Mouse (Mus musculus): Measurements from ENCODE around the gene Ccdc153. TPM values are rescaled to one million over a fixed set of nuclear protein-coding genes. Genes with fewer than 3 reads are reported as not detected.

Ccdc153 gene
- polyA plus RNA-seq, 1 experiment from 2014 or later, result not detected

- Histone ChIP-seq H3K9ac (0 out of 2 replicates have a peak overlapping the region, but pooled peaks have one; percentile 78), H3K4me1 (0 out of 2 replicates have a peak, but pooled peaks cover 12% of the 10 kb centered on the region), H3K9me3 (no peaks in the 10 kb centered on the region), H3K36me3 (no peaks in the 10 kb centered on the region), H3K4me2 (replicated peaks) (0 out of 2 replicates have a peak overlapping the region, but pooled peaks have one; percentile 79), H3K27me3 (0 out of 2 replicates have a peak, but pooled peaks cover 2% of the 10 kb centered on the region), H3K4me3 (no peak overlapping the region), H3K27ac (no peak overlapping the region)
- WGBS, result 68% methylated on average over 8 of the region's 8 CpGs
- ATAC-seq (ENCODE audit: insufficient number of reproducible peaks, insufficient read depth, low FRiP score, low TSS enrichment), result no peak
Observed at GRCm38 (mm10) chr9:44266478-44267226, 26.2 kb downstream of the Ccdc153 start.

GRCm38 (mm10) chr9:44267319-44268026 is 27.0 kb downstream of the Ccdc153 start:
- Histone ChIP-seq H3K4me3 (peak overlapping the region; percentile 50), H3K27me3 (0 out of 2 replicates have a peak, but pooled peaks cover 2% of the 10 kb centered on the region), H3K27ac (peak overlapping the region; percentile 56), H3K4me1 (0 out of 2 replicates have a peak, but pooled peaks cover 12% of the 10 kb centered on the region), H3K36me3 (no peaks in the 10 kb centered on the region), H3K9ac (peak overlapping the region; percentile 78), H3K4me2 (replicated peaks) (peak overlapping the region; percentile 79), H3K9me3 (no peaks in the 10 kb centered on the region)
- no peak for ATAC-seq (ENCODE audit: insufficient number of reproducible peaks, insufficient read depth, low FRiP score, low TSS enrichment)
- WGBS, result 9% methylated on average over 23 of the region's 23 CpGs

DNA sequence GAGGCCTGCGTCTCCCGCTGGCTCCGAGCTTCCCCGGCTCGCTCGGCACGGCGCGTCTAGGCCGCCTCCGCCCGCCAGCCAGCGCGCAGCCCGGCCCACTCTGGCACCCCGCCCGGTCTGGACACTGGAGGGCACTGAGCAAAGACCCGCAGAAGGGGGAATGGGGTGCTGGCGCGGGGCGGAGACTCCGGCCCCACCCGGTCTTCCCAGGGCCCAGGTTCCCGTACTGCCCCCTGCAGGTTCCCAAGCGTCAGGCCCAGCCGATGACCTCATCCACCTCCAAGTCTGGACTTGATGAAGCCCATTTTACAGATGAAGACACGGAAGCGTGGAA is 27.5 kb downstream of the Ccdc153 start:
- ATAC-seq (ENCODE audit: insufficient number of reproducible peaks, insufficient read depth, low FRiP score, low TSS enrichment), result peak; percentile 79
- 4% methylated on average over 28 of the region's 28 CpGs for WGBS
- peak overlapping the region; percentile 78 for H3K9ac ChIP-seq
- H3K4me3 ChIP-seq, result peak overlapping the region; percentile 50
- 0 out of 2 replicates have a peak, but pooled peaks cover 12% of the 10 kb centered on the region for H3K4me1 ChIP-seq
- H3K4me2 ChIP-seq (replicated peaks), result peak overlapping the region; percentile 79
- no peaks in the 10 kb centered on the region for H3K36me3 ChIP-seq
- peak overlapping the region; percentile 56; the same call in 1 of the 2 replicates for H3K27ac ChIP-seq
- H3K9me3 ChIP-seq, result no peaks in the 10 kb centered on the region
- H3K27me3 ChIP-seq, result 0 out of 2 replicates have a peak, but pooled peaks cover 2% of the 10 kb centered on the region

GRCm38 (mm10) chr9:44268432-44268831 is 28.0 kb downstream of the Ccdc153 start, which contains the start of gene Nlrx1:
Gene Nlrx1 (minus strand): TSS chr9:44268599.
- Histone ChIP-seq H3K9ac (peak within 1 kb of the TSS; percentile 78), H3K27ac (peak within 1 kb of the TSS; percentile 56)

GRCm38 (mm10) chr9:44269077-44269476 is 28.6 kb downstream of the Ccdc153 start:
- no peak overlapping the region for H3K27ac ChIP-seq

More at GRCm38 (mm10) chr9:44268432-44268831, 28.0 kb downstream of the Ccdc153 start, which contains the start of gene Nlrx1:
- Histone ChIP-seq H3K4me3 (peak within 1 kb of the TSS; percentile 50), H3K27me3 (0 out of 2 replicates have a peak, but pooled peaks cover 2% of the 10 kb centered on the region), H3K4me2 (replicated peaks) (peak within 1 kb of the TSS; percentile 79), H3K4me1 (0 out of 2 replicates have a peak, but pooled peaks cover 12% of the 10 kb centered on the region), H3K36me3 (no peaks in the 10 kb centered on the region), H3K9me3 (no peaks in the 10 kb centered on the region)
- 84% methylated on average over 6 of the region's 6 CpGs for WGBS
- ATAC-seq (ENCODE audit: insufficient number of reproducible peaks, insufficient read depth, low FRiP score, low TSS enrichment), result no peak

GRCm38 (mm10) chr9:44269973-44270372 is 29.5 kb downstream of the Ccdc153 start:
- Histone ChIP-seq H3K9ac (no peak overlapping the region), H3K27me3 (0 out of 2 replicates have a peak, but pooled peaks cover 2% of the 10 kb centered on the region), H3K36me3 (no peaks in the 10 kb centered on the region), H3K9me3 (no peaks in the 10 kb centered on the region), H3K27ac (no peak overlapping the region), H3K4me3 (no peak overlapping the region), H3K4me2 (replicated peaks) (no peak overlapping the region), H3K4me1 (0 out of 2 replicates have a peak, but pooled peaks cover 12% of the 10 kb centered on the region)
- WGBS, result 89% methylated on average over 4 of the region's 4 CpGs
- ATAC-seq (ENCODE audit: insufficient number of reproducible peaks, insufficient read depth, low FRiP score, low TSS enrichment), result no peak

More at GRCm38 (mm10) chr9:44269077-44269476, 28.6 kb downstream of the Ccdc153 start:
- 81% methylated on average over 3 of the region's 3 CpGs for WGBS
- no peak overlapping the region for H3K4me3 ChIP-seq
- no peak overlapping the region for H3K9ac ChIP-seq
- no peak for ATAC-seq (ENCODE audit: insufficient number of reproducible peaks, insufficient read depth, low FRiP score, low TSS enrichment)
- no peaks in the 10 kb centered on the region for H3K9me3 ChIP-seq
- 0 out of 2 replicates have a peak, but pooled peaks cover 12% of the 10 kb centered on the region for H3K4me1 ChIP-seq
- H3K4me2 ChIP-seq (replicated peaks), result no peak overlapping the region
- no peaks in the 10 kb centered on the region for H3K36me3 ChIP-seq
- H3K27me3 ChIP-seq, result 0 out of 2 replicates have a peak, but pooled peaks cover 2% of the 10 kb centered on the region

DNA sequence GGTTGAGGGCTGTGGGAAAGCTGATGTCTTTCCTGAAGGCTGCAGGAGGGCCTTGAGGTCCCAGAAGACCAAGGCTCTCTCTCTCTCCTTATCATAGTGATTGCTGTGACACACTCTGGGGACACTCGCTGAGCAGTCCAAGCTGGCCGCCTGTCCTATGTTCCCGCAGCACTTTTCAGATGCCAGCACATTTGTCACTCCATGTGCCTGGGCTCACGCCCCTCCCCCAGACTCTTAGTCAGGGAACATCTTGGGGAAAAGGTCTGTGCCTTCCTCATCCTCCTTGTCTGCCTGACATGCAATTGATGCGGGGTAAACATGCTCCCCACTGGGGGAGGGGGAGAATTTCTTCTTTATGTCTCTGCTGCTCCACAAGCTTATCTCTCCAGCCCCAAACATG is 42.7 kb downstream of the Ccdc153 start:
- peaks cover 26% of the 10 kb centered on the region for H3K27me3 ChIP-seq
- 0 out of 2 replicates have a peak, but pooled peaks cover 4% of the 10 kb centered on the region for H3K36me3 ChIP-seq
- 60% methylated on average over 5 of the region's 5 CpGs for WGBS
- no peak overlapping the region for H3K4me2 ChIP-seq (replicated peaks)
- no peak overlapping the region for H3K27ac ChIP-seq
- no peaks in the 10 kb centered on the region for H3K9me3 ChIP-seq
- no peak for ATAC-seq (ENCODE audit: insufficient number of reproducible peaks, insufficient read depth, low FRiP score, low TSS enrichment)
- no peak overlapping the region for H3K9ac ChIP-seq
- no peak overlapping the region for H3K4me3 ChIP-seq
- peaks cover 9% of the 10 kb centered on the region; the same call in 1 of the 2 replicates for H3K4me1 ChIP-seq

DNA sequence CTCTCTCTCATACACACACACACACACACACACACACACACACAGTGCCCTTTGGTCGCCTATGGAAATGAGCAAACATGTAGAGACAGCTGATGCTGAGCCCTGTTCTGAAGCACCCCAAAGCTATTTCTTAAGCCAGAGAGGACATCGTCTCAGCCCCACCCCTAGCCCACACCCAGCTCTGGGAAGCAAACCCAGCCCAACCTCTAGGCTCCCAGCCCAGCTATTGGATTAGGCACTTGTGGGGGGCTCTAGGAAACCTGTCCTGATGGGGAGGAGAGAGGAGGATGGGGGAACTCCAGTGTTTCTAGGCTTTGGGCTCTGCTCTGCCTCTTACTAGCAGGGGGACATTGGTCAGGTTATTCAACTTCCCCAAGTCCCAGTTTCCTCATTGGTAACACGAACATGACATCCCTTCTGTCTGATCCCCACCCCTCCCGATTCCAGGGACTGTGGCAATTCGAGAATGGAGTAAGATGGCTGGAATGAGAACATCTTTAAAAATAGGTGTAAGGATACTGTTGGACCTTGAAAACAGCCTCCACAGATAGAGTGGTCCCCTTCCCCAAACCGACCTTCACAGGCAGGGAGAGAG is 45.9 kb downstream of the Ccdc153 start:
- peak overlapping the region; percentile 92 for H3K4me2 ChIP-seq (replicated peaks)
- ATAC-seq (ENCODE audit: insufficient number of reproducible peaks, insufficient read depth, low FRiP score, low TSS enrichment), result no peak
- H3K4me1 ChIP-seq, result peaks cover 17% of the 10 kb centered on the region
- no peak overlapping the region for H3K27ac ChIP-seq
- H3K36me3 ChIP-seq, result peaks cover 11% of the 10 kb centered on the region
- 10% methylated on average over 6 of the region's 6 CpGs for WGBS
- H3K27me3 ChIP-seq, result peaks cover 39% of the 10 kb centered on the region
- no peaks in the 10 kb centered on the region for H3K9me3 ChIP-seq
- peak overlapping the region; percentile 74; the same call in 1 of the 2 replicates for H3K4me3 ChIP-seq
- no peak overlapping the region; the same call in 1 of the 2 replicates for H3K9ac ChIP-seq

DNA sequence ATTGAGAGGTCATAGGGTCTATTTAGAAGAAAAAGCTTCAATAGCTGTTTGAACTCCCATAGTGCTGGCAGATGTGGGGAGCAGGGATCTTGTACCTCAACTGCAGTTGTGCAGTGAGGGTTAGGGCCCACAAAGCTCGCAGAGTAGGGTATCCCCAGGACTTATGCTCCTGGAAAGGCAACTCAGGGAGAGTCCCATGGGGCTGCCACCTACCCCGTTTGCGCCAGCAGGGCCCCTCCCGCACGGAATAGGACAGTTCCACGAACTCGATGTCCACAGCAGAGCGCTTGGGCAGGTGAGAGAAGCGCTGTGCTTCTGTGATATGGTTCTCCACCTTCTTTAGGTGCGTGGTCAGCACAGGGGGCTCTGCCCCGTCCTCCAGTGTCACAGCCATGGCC is 46.5 kb downstream of the Ccdc153 start:
- ATAC-seq (ENCODE audit: insufficient number of reproducible peaks, insufficient read depth, low FRiP score, low TSS enrichment), result peak; percentile 37; the same call in 1 of the 2 replicates
- H3K27ac ChIP-seq, result no peak overlapping the region
- WGBS, result 6% methylated on average over 11 of the region's 11 CpGs

DNA sequence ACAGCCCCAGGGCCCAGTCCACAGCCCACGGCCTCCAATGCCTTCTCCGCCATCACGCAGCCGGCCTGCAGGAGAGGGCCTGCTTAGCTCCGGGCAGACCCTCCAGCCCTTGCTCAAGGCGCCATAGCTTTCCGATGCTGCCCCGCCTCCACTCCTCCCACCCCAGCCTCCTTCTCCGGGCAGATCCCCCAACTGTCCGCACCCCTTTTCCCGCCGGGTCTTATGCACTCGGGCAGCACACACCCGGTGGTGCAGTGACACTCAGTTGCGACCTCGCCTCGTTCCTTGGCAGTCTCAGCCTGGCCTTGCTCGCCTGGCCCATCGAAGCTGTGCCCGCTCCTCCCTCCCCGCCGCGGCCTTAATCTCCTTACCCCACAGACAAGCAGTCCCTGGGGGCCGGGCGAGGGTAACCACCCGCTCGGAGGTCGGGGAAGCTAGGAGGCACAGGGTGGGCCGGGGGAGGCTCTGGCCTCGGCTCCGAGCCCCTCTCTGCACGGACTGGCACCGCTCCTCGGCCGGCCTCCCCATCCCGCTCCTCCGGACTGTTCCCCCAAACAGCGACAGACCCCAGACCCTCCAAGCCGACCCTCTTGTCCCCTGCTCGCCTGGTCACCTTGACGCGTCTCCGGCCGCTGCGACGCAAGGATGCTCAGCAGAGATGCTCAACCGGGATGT is 47.1 kb downstream of the Ccdc153 start:
- peak overlapping the region; percentile 74 for H3K4me3 ChIP-seq
- no peaks in the 10 kb centered on the region for H3K9me3 ChIP-seq
- H3K4me1 ChIP-seq, result peaks cover 17% of the 10 kb centered on the region
- WGBS, result 2% methylated on average over 47 of the region's 47 CpGs
- H3K27ac ChIP-seq, result no peak overlapping the region
- peaks cover 39% of the 10 kb centered on the region for H3K27me3 ChIP-seq
- peaks cover 20% of the 10 kb centered on the region for H3K36me3 ChIP-seq
- peak overlapping the region; percentile 76 for H3K9ac ChIP-seq
- peak overlapping the region; percentile 92 for H3K4me2 ChIP-seq (replicated peaks)
- ATAC-seq (ENCODE audit: insufficient number of reproducible peaks, insufficient read depth, low FRiP score, low TSS enrichment), result 0 out of 2 replicates have a peak, but pooled peaks have one; percentile 55

More for the DNA sequence above, 46.5 kb downstream of the Ccdc153 start:
- peak overlapping the region; percentile 92 for H3K4me2 ChIP-seq (replicated peaks)
- peaks cover 39% of the 10 kb centered on the region for H3K27me3 ChIP-seq
- H3K4me1 ChIP-seq, result peaks cover 17% of the 10 kb centered on the region
- peak overlapping the region; percentile 74 for H3K4me3 ChIP-seq
- H3K36me3 ChIP-seq, result peaks cover 16% of the 10 kb centered on the region
- peak overlapping the region; percentile 76 for H3K9ac ChIP-seq
- no peaks in the 10 kb centered on the region for H3K9me3 ChIP-seq

Data from embryonic facial prominence, embryonic 12.5 days (tissue).